Mouse (Mus musculus) cortical plate, adult 2 months (tissue): ENCODE results near the gene Csmd2.

Source experiments
- CTCF ChIP-seq: fragments of 200-500 bp; IDR thresholded peaks from 2 replicates; pipeline ENCODE4 v1.5.1; 2011; ENCODE audit warnings: mild to moderate bottlenecking, control low read depth, low read length; ENCODE audit not compliant: insufficient read depth; ENCODE audit errors: extremely low read depth
- POLR2A ChIP-seq: fragments of 200-500 bp; IDR thresholded peaks from 2 replicates; pipeline ENCODE4 v1.6.1; 2011; ENCODE audit warnings: mild to moderate bottlenecking, low read length, control low read depth; ENCODE audit not compliant: insufficient read depth; ENCODE audit errors: extremely low read depth

DNA sequence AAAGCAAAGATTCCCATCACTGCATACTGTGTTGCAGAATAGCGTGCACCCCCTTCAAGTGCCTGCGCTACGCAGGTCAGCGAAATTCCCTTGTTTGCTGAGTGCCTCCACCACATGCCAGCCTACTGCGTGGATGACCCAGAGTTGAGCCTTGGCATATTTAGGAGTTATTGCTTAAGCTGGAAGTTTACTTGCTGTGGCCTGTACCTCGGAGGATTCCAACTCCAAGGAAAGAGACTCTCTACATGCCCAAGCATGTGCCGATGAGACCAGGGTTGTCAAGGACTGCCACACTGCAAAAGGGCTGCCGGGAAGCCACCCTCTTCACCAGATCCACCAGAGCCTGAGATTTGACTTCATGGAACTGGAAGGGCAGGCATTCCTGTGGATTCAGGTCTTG, 182.5 kb downstream of the Csmd2 start:
- TF ChIP-seq CTCF (no peak), POLR2A (no peak)
